ENCODE assay signal across 21 mouse cellular contexts in genomic region chr3:23946182-23946581, GRCm38 (mm10).
DNase-seq lines count a peak whose midpoint lies in the region; ATAC-seq lines count a peak whose summit lies in the region.
"Had no signal": no experiment of that assay in that cellular context is flagged by ENCODE, and none has a peak within 500 bp of the region (broad histone marks: within the 10 kb centered on the region; RNA-seq: fewer than 3 reads in every experiment).

No protein-coding gene starts in this region.

- no peaks in the 10 kb centered on the region for H3K36me3 ChIP-seq in hindbrain, embryonic 12.5 days
- no peaks in the 10 kb centered on the region for H3K36me3 ChIP-seq in hindbrain, embryonic 14.5 days (replicated peaks; ENCODE audit: control insufficient read depth, insufficient read depth)
- no peaks in the 10 kb centered on the region for H3K36me3 ChIP-seq in neural tube, embryonic 14.5 days (ENCODE audit: control insufficient read depth, insufficient read depth, low read length)
- no peaks in the 10 kb centered on the region for H3K36me3 ChIP-seq in hindbrain, embryonic 16.5 days (ENCODE audit: control insufficient read depth, insufficient read depth, low read length)
- H3K36me3 ChIP-seq: embryonic facial prominence, embryonic 10.5 days; embryonic facial prominence, embryonic 12.5 days; forebrain, embryonic 15.5 days had no signal

- WGBS in hindbrain, embryonic 12.5 days = 70% methylated on average over 2 of the region's 2 CpGs
- WGBS in hindbrain, embryonic 14.5 days = 61% methylated on average over 2 of the region's 2 CpGs
- WGBS in neural tube, embryonic 14.5 days = 78% methylated on average over 2 of the region's 2 CpGs
- WGBS in hindbrain, embryonic 16.5 days = 74% methylated on average over 2 of the region's 2 CpGs

- no peaks in the 10 kb centered on the region for H3K4me1 ChIP-seq in hindbrain, embryonic 12.5 days
- H3K4me1 ChIP-seq in hindbrain, embryonic 14.5 days (replicated peaks; ENCODE audit: control insufficient read depth, insufficient read depth, low read length) = no peaks in the 10 kb centered on the region
- H3K4me1 ChIP-seq in neural tube, embryonic 14.5 days (ENCODE audit: control insufficient read depth, insufficient read depth, low read length) = no peaks in the 10 kb centered on the region
- H3K4me1 ChIP-seq in hindbrain, embryonic 16.5 days (ENCODE audit: control insufficient read depth, insufficient read depth, low read depth, low read length) = no peaks in the 10 kb centered on the region
- H3K4me1 ChIP-seq: embryonic facial prominence, embryonic 10.5 days; embryonic facial prominence, embryonic 12.5 days; forebrain, embryonic 13.5 days; forebrain, embryonic 15.5 days had no signal

- DNase-seq in hindbrain, embryonic 14.5 days (ENCODE audit: low spot score) = no peak
- DNase-seq in neural tube, embryonic 10.5 days (ENCODE audit: extremely low spot score, low spot score) = no peak
- DNase-seq in left cerebral cortex, adult 9 months (ENCODE audit: low spot score in 2 of 2) = no peak
- DNase-seq in embryo, embryonic 10.5 days (ENCODE audit: low spot score) = no peak
- DNase-seq: adrenal gland, adult 2 months; adrenal gland, postnatal 14 days; adrenal gland, postnatal 36 days; cerebellum, adult 11 months; cerebellum, adult 18-20 months; cerebellum, adult 8-10 months; cerebellum, adult 9-11 months; cerebellum, postnatal 14 days; cerebellum, postnatal 36 days; forebrain, postnatal 0 days had no signal

- H3K9me3 ChIP-seq in hindbrain, embryonic 12.5 days (replicated peaks) = no peaks in the 10 kb centered on the region
- no peaks in the 10 kb centered on the region for H3K9me3 ChIP-seq in hindbrain, embryonic 14.5 days (ENCODE audit: control insufficient read depth, low read length)
- no peaks in the 10 kb centered on the region for H3K9me3 ChIP-seq in neural tube, embryonic 14.5 days (ENCODE audit: control insufficient read depth, low read length)
- H3K9me3 ChIP-seq in hindbrain, embryonic 16.5 days (ENCODE audit: control insufficient read depth, low read length) = no peaks in the 10 kb centered on the region
- H3K9me3 ChIP-seq: embryonic facial prominence, embryonic 10.5 days; embryonic facial prominence, embryonic 12.5 days; forebrain, embryonic 13.5 days; forebrain, embryonic 15.5 days had no signal

- H3K27me3 ChIP-seq in hindbrain, embryonic 12.5 days = no peaks in the 10 kb centered on the region
- no peaks in the 10 kb centered on the region for H3K27me3 ChIP-seq in hindbrain, embryonic 14.5 days (ENCODE audit: control insufficient read depth, insufficient read depth, low read length)
- H3K27me3 ChIP-seq in neural tube, embryonic 14.5 days (ENCODE audit: control insufficient read depth, insufficient read depth, low read length) = no peaks in the 10 kb centered on the region
- no peaks in the 10 kb centered on the region for H3K27me3 ChIP-seq in hindbrain, embryonic 16.5 days (replicated peaks; ENCODE audit: control insufficient read depth, insufficient read depth, low read length)
- H3K27me3 ChIP-seq: embryonic facial prominence, embryonic 12.5 days; forebrain, embryonic 13.5 days; forebrain, embryonic 15.5 days had no signal

- peak; percentile 40; the same call in 1 of the 2 replicates for ATAC-seq in hindbrain, embryonic 12.5 days (ENCODE audit: low FRiP score)
- ATAC-seq in hindbrain, embryonic 14.5 days (ENCODE audit: low FRiP score) = no peak
- 0 out of 2 replicates have a peak, but pooled peaks have one; percentile 21 for ATAC-seq in neural tube, embryonic 14.5 days (ENCODE audit: low read depth)
- peak; percentile 65; the same call in 1 of the 2 replicates for ATAC-seq in hindbrain, embryonic 16.5 days
- ATAC-seq: forebrain, embryonic 13.5 days; forebrain, embryonic 15.5 days; forebrain, postnatal 0 days had no signal

- no peak overlapping the region for H3K4me3 ChIP-seq in hindbrain, embryonic 12.5 days
- H3K4me3 ChIP-seq in hindbrain, embryonic 14.5 days (replicated peaks; ENCODE audit: low read length) = no peak overlapping the region
- no peak overlapping the region for H3K4me3 ChIP-seq in neural tube, embryonic 14.5 days (ENCODE audit: low read depth, low read length)
- no peak overlapping the region for H3K4me3 ChIP-seq in hindbrain, embryonic 16.5 days (ENCODE audit: low read length)
- H3K4me3 ChIP-seq: embryonic facial prominence, embryonic 10.5 days; embryonic facial prominence, embryonic 12.5 days; forebrain, embryonic 13.5 days; forebrain, embryonic 15.5 days had no signal

- H3K27ac ChIP-seq in hindbrain, embryonic 12.5 days = no peak overlapping the region
- no peak overlapping the region for H3K27ac ChIP-seq in hindbrain, embryonic 14.5 days
- no peak overlapping the region for H3K27ac ChIP-seq in neural tube, embryonic 14.5 days (ENCODE audit: low read depth, low read length)
- H3K27ac ChIP-seq in hindbrain, embryonic 16.5 days (ENCODE audit: low read depth, low read length) = no peak overlapping the region
- H3K27ac ChIP-seq: embryonic facial prominence, embryonic 10.5 days; embryonic facial prominence, embryonic 12.5 days; forebrain, embryonic 13.5 days; forebrain, embryonic 15.5 days had no signal

- no peak overlapping the region for H3K9ac ChIP-seq in hindbrain, embryonic 12.5 days
- H3K9ac ChIP-seq in hindbrain, embryonic 14.5 days = no peak overlapping the region
- no peak overlapping the region for H3K9ac ChIP-seq in neural tube, embryonic 14.5 days (replicated peaks; ENCODE audit: low read depth, low read length)
- no peak overlapping the region for H3K9ac ChIP-seq in hindbrain, embryonic 16.5 days (ENCODE audit: low read depth, low read length)
- H3K9ac ChIP-seq: embryonic facial prominence, embryonic 12.5 days; forebrain, embryonic 13.5 days; forebrain, embryonic 15.5 days; forebrain, postnatal 0 days had no signal

- H3K4me2 ChIP-seq in hindbrain, embryonic 12.5 days (replicated peaks) = no peak overlapping the region
- no peak overlapping the region for H3K4me2 ChIP-seq in hindbrain, embryonic 14.5 days (replicated peaks)
- H3K4me2 ChIP-seq in neural tube, embryonic 14.5 days (ENCODE audit: low read depth, low read length) = no peak overlapping the region
- H3K4me2 ChIP-seq in hindbrain, embryonic 16.5 days (ENCODE audit: low read length) = no peak overlapping the region
- H3K4me2 ChIP-seq: embryonic facial prominence, embryonic 12.5 days; forebrain, embryonic 13.5 days; forebrain, embryonic 15.5 days had no signal
